Mouse (Mus musculus) small intestine, adult 2 months (tissue): ENCODE results near the gene Tmtc1. TPM values are rescaled to one million over a fixed set of nuclear protein-coding genes. Genes with fewer than 3 reads are reported as not detected.

ENCODE experiments used
- H3K27ac ChIP-seq: fragments of 200-500 bp; 2 replicates; pipeline ENCODE4 v1.5.1; 2012; ENCODE audit warnings: low read depth, low read length, control low read depth, inconsistent platforms; ENCODE audit not compliant: insufficient read depth
- H3K27me3 ChIP-seq: fragments of 200-500 bp; 2 replicates; pipeline ENCODE4 v1.6.1; 2012; ENCODE audit warnings: mild to moderate bottlenecking, moderate library complexity, low read length, inconsistent platforms; ENCODE audit not compliant: control insufficient read depth, insufficient read depth
- H3K36me3 ChIP-seq: fragments of 200-500 bp; 2 replicates; pipeline ENCODE4 v1.6.1; 2012; ENCODE audit warnings: mild to moderate bottlenecking, low read length, control low read depth, inconsistent platforms; ENCODE audit not compliant: control insufficient read depth, insufficient read depth
- H3K4me1 ChIP-seq: fragments of 200-500 bp; 2 replicates; pipeline ENCODE4 v1.6.1; 2012; ENCODE audit warnings: low read length, inconsistent platforms, mixed read lengths; ENCODE audit not compliant: control insufficient read depth, insufficient read depth, insufficient read length
- H3K4me3 ChIP-seq: fragments of 200-500 bp; 2 replicates; pipeline ENCODE4 v1.5.1; 2012; ENCODE audit warnings: low read depth, mild to moderate bottlenecking, control low read depth, inconsistent platforms, low read length, moderate library complexity
- CTCF ChIP-seq: fragments of 200-500 bp; IDR thresholded peaks from 2 replicates; pipeline ENCODE4 v1.5.1; 2012; ENCODE audit warnings: low read depth, mild to moderate bottlenecking, control low read depth, inconsistent platforms, low read length, moderate library complexity, mixed read lengths; ENCODE audit not compliant: insufficient replicate concordance, insufficient read length; ENCODE audit errors: extremely low read depth
- POLR2A ChIP-seq: fragments of 200-500 bp; IDR thresholded peaks from 2 replicates; pipeline ENCODE4 v1.6.1; 2012; ENCODE audit warnings: low read depth, mild to moderate bottlenecking, control low read depth, inconsistent platforms, low read length, moderate library complexity
- WGBS: fragments of 180-500 bp; shearing (Covaris S2); methylation state at CpG from one replicate; pipeline ENCODE4 v1.1.7; 2018; 5-methylcytosine and 5-hydroxymethylcytosine counted together
- polyA plus RNA-seq: library from polyadenylated mRNA; depleted of rRNA; stranded (reverse); fragments of >200 nt; gene quantifications from 2 replicates; pipeline ENCODE4 v1.2.3, GENCODE M21; 2012

Tmtc1 gene
- polyA plus RNA-seq, 1 experiment = 6.4 TPM

GRCm38 (mm10) chr6:148241685-148242084 lies 202.5 kb downstream of the Tmtc1 start:
- 88% methylated on average over 5 of the region's 5 CpGs for WGBS
- H3K4me1 ChIP-seq = no peaks in the 10 kb centered on the region
- no peak overlapping the region for H3K4me3 ChIP-seq
- no peaks in the 10 kb centered on the region for H3K36me3 ChIP-seq
- no peaks in the 10 kb centered on the region for H3K27me3 ChIP-seq
- H3K27ac ChIP-seq = no peak overlapping the region
- no peak for TF ChIP-seq CTCF
- TF ChIP-seq POLR2A = no peak

GRCm38 (mm10) chr6:148239311-148239710 lies 204.9 kb downstream of the Tmtc1 start:
- Histone ChIP-seq H3K36me3 (no peaks in the 10 kb centered on the region), H3K4me1 (no peaks in the 10 kb centered on the region), H3K27me3 (no peaks in the 10 kb centered on the region), H3K27ac (no peak overlapping the region), H3K4me3 (no peak overlapping the region)
- WGBS = 91% methylated on average over 1 of the region's 1 CpGs
- TF ChIP-seq POLR2A (no peak), CTCF (no peak)

- WGBS = 71% methylated on average over 5 of the region's 5 CpGs
- no peak overlapping the region for H3K4me3 ChIP-seq
- no peaks in the 10 kb centered on the region for H3K27me3 ChIP-seq
- H3K4me1 ChIP-seq = no peaks in the 10 kb centered on the region
- H3K36me3 ChIP-seq = no peaks in the 10 kb centered on the region
- TF ChIP-seq POLR2A (no peak), CTCF (no peak)
- H3K27ac ChIP-seq = no peak overlapping the region
These were observed 206.7 kb downstream of the Tmtc1 start for GRCm38 (mm10) chr6:148237453-148237852.

DNA sequence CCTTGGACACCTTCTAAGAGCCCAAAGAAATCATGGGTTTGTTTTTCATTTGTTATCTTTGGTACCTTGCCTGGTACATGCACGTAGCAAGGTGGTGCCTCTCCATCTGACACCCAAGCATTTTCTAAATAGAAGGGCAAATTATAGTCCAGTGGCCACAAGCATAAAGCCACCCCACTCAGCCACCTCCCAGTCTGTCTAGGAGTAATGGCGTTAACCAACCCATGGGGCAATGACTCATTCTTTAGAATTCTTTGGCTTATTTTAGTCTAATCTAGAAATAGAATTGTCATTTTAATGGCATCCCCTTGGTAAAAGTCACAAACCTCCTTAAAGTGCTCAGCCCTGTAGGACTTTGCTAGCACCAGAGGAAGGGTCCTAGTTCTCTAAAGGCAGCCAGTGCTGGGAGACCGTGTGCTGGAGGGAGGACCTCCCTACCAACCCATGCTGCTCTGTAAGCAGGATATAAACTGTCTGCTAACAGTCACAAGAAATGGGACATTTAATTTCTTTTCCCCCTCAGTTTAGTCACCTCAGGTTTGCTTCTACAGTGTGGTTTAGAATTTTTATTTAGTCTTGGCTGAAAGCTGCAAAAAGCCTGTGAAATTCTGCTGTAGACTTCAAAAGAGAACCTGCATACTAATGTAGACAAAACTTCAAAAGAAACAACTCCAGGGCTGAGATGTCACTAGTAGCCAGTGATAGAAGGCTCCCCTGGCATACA lies 209.9 kb downstream of the Tmtc1 start:
- TF ChIP-seq CTCF = no peak
- TF ChIP-seq POLR2A = no peak
- WGBS = 64% methylated on average over 3 of the region's 3 CpGs

GRCm38 (mm10) chr6:148227542-148227941 lies 216.6 kb downstream of the Tmtc1 start:
- 72% methylated on average over 3 of the region's 3 CpGs for WGBS
- Histone ChIP-seq H3K27ac (no peak overlapping the region), H3K4me1 (no peaks in the 10 kb centered on the region), H3K4me3 (no peak overlapping the region), H3K27me3 (no peaks in the 10 kb centered on the region), H3K36me3 (0 out of 2 replicates have a peak, but pooled peaks cover 2% of the 10 kb centered on the region)
- TF ChIP-seq POLR2A (no peak), CTCF (no peak)

More for the DNA sequence above, 209.9 kb downstream of the Tmtc1 start:
- Histone ChIP-seq H3K36me3 (no peaks in the 10 kb centered on the region), H3K4me3 (no peak overlapping the region), H3K27me3 (no peaks in the 10 kb centered on the region), H3K4me1 (no peaks in the 10 kb centered on the region), H3K27ac (no peak overlapping the region)

- 54% methylated on average over 2 of the region's 2 CpGs for WGBS
- TF ChIP-seq CTCF (no peak), POLR2A (no peak)
- H3K27ac ChIP-seq = no peak overlapping the region
- H3K27me3 ChIP-seq = no peaks in the 10 kb centered on the region
- H3K4me1 ChIP-seq = no peaks in the 10 kb centered on the region
- H3K4me3 ChIP-seq = no peak overlapping the region
- peaks cover 6% of the 10 kb centered on the region for H3K36me3 ChIP-seq
These were observed 221.5 kb downstream of the Tmtc1 start for GRCm38 (mm10) chr6:148222686-148223085.

DNA sequence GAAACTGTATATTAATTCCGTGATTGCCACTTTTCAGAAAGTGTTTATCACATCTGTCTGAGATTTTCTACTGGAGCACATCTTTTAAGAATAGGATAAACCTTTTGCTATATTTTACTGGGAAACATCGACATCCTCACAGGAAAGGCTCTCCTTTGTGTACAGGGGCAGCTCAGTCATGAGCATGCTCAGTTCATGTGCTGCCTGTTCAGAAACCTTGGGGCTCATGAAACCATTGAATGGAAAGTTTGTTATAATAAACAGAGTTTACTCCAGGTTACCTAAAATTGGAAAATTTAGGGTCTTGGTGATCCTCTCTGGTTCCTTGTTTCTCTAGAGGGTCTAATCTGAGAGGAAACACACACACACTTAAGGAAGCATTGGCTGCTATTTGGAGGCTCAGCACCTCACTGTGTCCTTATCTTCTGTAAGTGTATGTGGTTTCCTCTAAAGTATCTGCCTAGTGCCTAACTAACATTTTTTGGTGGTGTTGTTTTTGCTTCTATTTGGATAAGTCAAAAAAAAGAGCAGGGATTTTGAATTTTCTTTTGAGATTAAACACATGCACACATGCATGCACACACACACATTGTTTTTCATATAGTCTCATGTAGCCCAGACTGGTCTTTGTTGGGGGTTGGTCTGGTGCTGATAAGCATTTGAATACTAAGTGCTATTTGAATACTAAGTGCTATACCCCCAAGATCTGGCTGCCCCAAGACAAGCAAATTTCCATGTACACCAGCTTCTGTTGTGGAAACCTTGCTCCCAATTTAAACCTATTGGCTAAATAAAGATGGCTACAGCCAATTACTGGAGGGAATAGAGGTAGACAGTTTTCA lies 225.7 kb downstream of the Tmtc1 start:
- Histone ChIP-seq H3K27ac (no peak overlapping the region), H3K36me3 (peaks cover 5% of the 10 kb centered on the region), H3K4me1 (no peaks in the 10 kb centered on the region), H3K4me3 (no peak overlapping the region), H3K27me3 (no peaks in the 10 kb centered on the region)
- 81% methylated on average over 2 of the region's 2 CpGs for WGBS
- no peak for TF ChIP-seq CTCF
- no peak for TF ChIP-seq POLR2A
